In genomic region chr4:57829131-57829530, GRCm38 (mm10) we compare ENCODE assay signal across 14 mouse cellular contexts.
"Had no signal": no experiment of that assay in that cellular context is flagged by ENCODE, and none has a peak within 500 bp of the region (broad histone marks: within the 10 kb centered on the region; RNA-seq: fewer than 3 reads in every experiment).

No protein-coding gene starts in this region.

- H3K27me3 ChIP-seq: limb, embryonic 12.5 days; liver, embryonic 13.5 days; neural tube, embryonic 12.5 days had no signal

- H3K4me3 ChIP-seq: limb, embryonic 12.5 days; liver, embryonic 13.5 days; midbrain, embryonic 10.5 days; neural tube, embryonic 12.5 days had no signal

- H3K27ac ChIP-seq: limb, embryonic 12.5 days; liver, embryonic 13.5 days; midbrain, embryonic 10.5 days; neural tube, embryonic 12.5 days; stomach, postnatal 0 days had no signal

- H3K36me3 ChIP-seq: liver, embryonic 13.5 days; midbrain, embryonic 10.5 days; neural tube, embryonic 12.5 days had no signal

- H3K9me3 ChIP-seq: limb, embryonic 12.5 days; liver, embryonic 13.5 days; midbrain, embryonic 10.5 days; neural tube, embryonic 12.5 days had no signal

- ATAC-seq: intestine, postnatal 0 days; liver, postnatal 0 days had no signal

- H3K9ac ChIP-seq: limb, embryonic 12.5 days; liver, embryonic 13.5 days; liver, postnatal 0 days; neural tube, embryonic 12.5 days had no signal

- H3K4me2 ChIP-seq: limb, embryonic 12.5 days; liver, embryonic 13.5 days; neural tube, embryonic 12.5 days had no signal

- DNase-seq: kidney, adult 8-10 months; kidney, postnatal 36 days; layer of hippocampus, adult 9-11 months; layer of hippocampus, postnatal 36 days; liver; liver, embryonic 13.5 days; liver, postnatal 0 days; thymus, adult 18-20 months; thymus, postnatal 14 days had no signal
